Mouse (Mus musculus) embryonic facial prominence, embryonic 13.5 days (tissue): ENCODE data around the gene Vmn1r100. TPM values are rescaled to one million over a fixed set of nuclear protein-coding genes. Genes with fewer than 3 reads are reported as not detected.
"Not testable (repeated sequence)": the region's sequence is repeated elsewhere in the genome, so short reads cannot be mapped to it uniquely, and the experiment has no call there.

Experiments
- ATAC-seq: fragments of 200-750 bp; cut with Nextera tagmentation; 2 replicates; pipeline ENCODE4 v1.8.0; 2017; ENCODE audit warnings: low read depth; ENCODE audit not compliant: insufficient number of reproducible peaks, insufficient read depth, low FRiP score, low TSS enrichment
- H3K27ac ChIP-seq: fragments of 300-500 bp; sonication (generic); 2 replicates; pipeline ENCODE4 v1.5.1; 2015; ENCODE audit warnings: moderate library complexity, mild to moderate bottlenecking, inconsistent platforms
- H3K27me3 ChIP-seq: fragments of 300-500 bp; sonication (generic); 2 replicates; pipeline ENCODE4 v1.6.1; 2015; ENCODE audit warnings: mild to moderate bottlenecking, inconsistent platforms
- H3K36me3 ChIP-seq: fragments of 300-500 bp; sonication (generic); 2 replicates; pipeline ENCODE4 v1.6.1; 2015; ENCODE audit warnings: mild to moderate bottlenecking, inconsistent platforms
- H3K4me1 ChIP-seq: fragments of 300-500 bp; sonication (generic); 2 replicates; pipeline ENCODE4 v1.6.1; 2015; ENCODE audit warnings: inconsistent platforms
- H3K4me2 ChIP-seq: fragments of 300-500 bp; sonication (generic); 2 replicates; pipeline ENCODE4 v1.6.1; 2015; ENCODE audit warnings: moderate library complexity, mild to moderate bottlenecking, inconsistent platforms
- H3K4me3 ChIP-seq: fragments of 300-500 bp; sonication (generic); 2 replicates; pipeline ENCODE4 v1.5.1; 2015; ENCODE audit warnings: mild to moderate bottlenecking, inconsistent platforms
- H3K9ac ChIP-seq: fragments of 300-500 bp; sonication (generic); 2 replicates; pipeline ENCODE4 v1.6.1; 2015; ENCODE audit warnings: mild to moderate bottlenecking, inconsistent platforms
- H3K9me3 ChIP-seq: fragments of 300-500 bp; sonication (generic); 2 replicates; pipeline ENCODE4 v1.6.1; 2016; ENCODE audit warnings: inconsistent platforms
- WGBS: fragments of 180-500 bp; shearing (Covaris S2); methylation state at CpG from one replicate; pipeline ENCODE4 v1.1.7; 2015; ENCODE audit warnings: mixed read lengths; 5-methylcytosine and 5-hydroxymethylcytosine counted together
- polyA plus RNA-seq: library from polyadenylated mRNA; unstranded; fragments of >200 nt; fragmentation: Nextera tagmentation; extraction: Ambion mirVana; gene quantifications from 2 replicates; pipeline ENCODE4 v1.2.1, GENCODE M21; 2015

The Vmn1r100 gene
- polyA plus RNA-seq, result not detected in 2 replicates

DNA sequence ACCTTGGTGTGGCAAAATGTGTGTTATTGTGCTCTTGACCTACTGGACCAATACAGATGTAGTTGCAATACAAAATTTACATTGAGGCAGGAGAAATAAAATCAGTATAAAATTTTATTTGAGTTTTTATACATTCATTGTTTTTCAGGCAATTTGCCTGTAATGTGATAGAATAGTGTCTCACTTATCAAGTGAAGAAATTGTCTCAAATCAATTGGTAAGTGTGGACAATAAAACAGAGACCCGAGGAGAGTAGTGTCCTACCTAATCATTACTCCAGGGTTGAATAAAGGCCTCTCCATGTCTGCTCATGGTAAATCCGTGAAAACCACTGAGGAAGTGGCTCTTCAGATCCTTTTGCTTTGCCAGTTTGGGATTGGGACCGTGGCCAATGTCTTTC, at the start of gene Vmn1r100:
Gene Vmn1r100, plus strand, starts transcription at position 301 of the 400 bp plus-strand sequence.
- H3K9me3 ChIP-seq, H3K27me3 ChIP-seq, H3K36me3 ChIP-seq, ATAC-seq, H3K4me1 ChIP-seq, H3K4me3 ChIP-seq, H3K9ac ChIP-seq, H3K4me2 ChIP-seq, H3K27ac ChIP-seq: not testable (repeated sequence)
- WGBS, result no CpG with 5 or more reads among the region's 3 CpGs

DNA sequence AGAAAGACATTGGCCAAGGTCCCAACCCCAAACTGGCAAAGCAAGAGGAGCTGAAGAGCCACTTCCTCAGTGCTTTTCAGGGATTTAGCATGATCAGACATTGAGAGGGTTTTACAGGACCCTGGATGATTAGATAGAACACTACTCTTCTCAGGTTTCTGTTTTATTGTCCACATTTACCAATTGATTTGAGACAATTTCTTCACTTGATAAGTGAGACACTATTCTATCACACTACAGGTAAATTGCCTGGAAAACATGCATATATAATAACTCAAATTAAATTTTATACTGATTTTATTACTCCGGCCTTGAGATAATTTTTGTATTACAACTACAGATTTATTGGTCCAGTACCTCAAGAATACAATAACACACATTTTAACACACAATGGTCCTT, 42.4 kb upstream of the Vmn1r100 start, which contains the start of gene Gm5728:
Gene Gm5728, minus strand, starts transcription at position 101 of the 400 bp plus-strand sequence.
- H3K4me1 ChIP-seq, H3K9ac ChIP-seq, H3K9me3 ChIP-seq, H3K4me3 ChIP-seq, H3K36me3 ChIP-seq, H3K27me3 ChIP-seq, H3K4me2 ChIP-seq, ATAC-seq, H3K27ac ChIP-seq: not testable (repeated sequence)
- WGBS, result no CpG with 5 or more reads among the region's 1 CpGs

DNA sequence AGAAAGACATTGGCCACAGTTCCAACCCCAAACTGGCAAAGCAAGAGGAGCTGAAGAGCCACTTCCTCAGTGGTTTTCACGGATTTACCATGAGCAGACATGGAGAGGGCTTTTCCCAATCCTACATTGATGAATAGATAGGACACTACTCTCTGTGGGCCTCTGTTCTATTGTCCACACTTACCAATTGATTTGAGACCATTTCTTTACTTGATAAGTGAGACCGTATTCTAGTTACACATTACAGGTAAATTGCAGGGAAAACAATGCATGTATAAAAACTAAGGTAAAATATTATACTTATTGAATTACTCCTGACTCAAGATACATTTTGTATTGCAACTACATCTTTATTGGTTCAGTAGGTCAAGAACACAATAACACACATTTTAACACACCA, 24.8 kb downstream of the Vmn1r100 start, which contains the start of gene Vmn1r101:
Gene Vmn1r101, minus strand, starts transcription at position 101 of the 400 bp plus-strand sequence.
- no CpG with 5 or more reads among the region's 2 CpGs for whole genome bisulfite sequencing
- not testable (repeated sequence) for ATAC-seq, H3K4me2 ChIP-seq, H3K27me3 ChIP-seq, H3K4me1 ChIP-seq, H3K9me3 ChIP-seq, H3K27ac ChIP-seq, H3K9ac ChIP-seq, H3K36me3 ChIP-seq, H3K4me3 ChIP-seq

Other genes starting within 250 kb of the Vmn1r100 start
- gene Vmn1r94, start 249.6 kb upstream of the Vmn1r100 start, polyA plus RNA-seq, result not detected in 2 replicates
- gene Vmn1r95, start 224.2 kb upstream of the Vmn1r100 start, polyA plus RNA-seq, result not detected in 2 replicates
- gene Gm6164, start 212.3 kb upstream of the Vmn1r100 start, polyA plus RNA-seq, result not detected in 2 replicates
- gene Gm4498, start 184.1 kb upstream of the Vmn1r100 start, polyA plus RNA-seq, result not detected in 2 replicates
- gene Gm5890, start 155.1 kb upstream of the Vmn1r100 start, polyA plus RNA-seq, result not detected in 2 replicates
- gene Gm4133, start 83.9 kb upstream of the Vmn1r100 start, polyA plus RNA-seq, result not detected in 2 replicates
- not detected in 2 replicates for gene Gm5728, start 42.5 kb upstream of the Vmn1r100 start, polyA plus RNA-seq
- gene Vmn1r101, start 24.7 kb downstream of the Vmn1r100 start, polyA plus RNA-seq, result not detected in 2 replicates
- gene Gm10670, start 57.0 kb downstream of the Vmn1r100 start, polyA plus RNA-seq, result not detected in 2 replicates
- not detected in 2 replicates for gene Vmn1r103, start 92.6 kb downstream of the Vmn1r100 start, polyA plus RNA-seq
- not detected in 2 replicates for gene Vmn1r104, start 115.9 kb downstream of the Vmn1r100 start, polyA plus RNA-seq
- gene Gm5726, start 127.8 kb downstream of the Vmn1r100 start, polyA plus RNA-seq, result not detected in 2 replicates
- not detected in 2 replicates for gene Gm4141, start 158.3 kb downstream of the Vmn1r100 start, polyA plus RNA-seq
- gene Gm4513, start 181.1 kb downstream of the Vmn1r100 start, polyA plus RNA-seq, result not detected in 2 replicates